Mouse (Mus musculus): ENCODE results near the gene Fkbp15.

- TF ChIP-seq POLR2A (IDR thresholded peaks at IDR 0.05; ENCODE audit: borderline replicate concordance, insufficient read depth, low read length) (no peak), CTCF (IDR thresholded peaks at IDR 0.05; ENCODE audit: borderline replicate concordance, insufficient read depth, low read depth, low read length) (no peak)
Observed at GRCm38 (mm10) chr4:62316456-62316855, 43.9 kb downstream of the Fkbp15 start.
